Mouse (Mus musculus): ENCODE results near the gene Srrm1. TPM values are rescaled to one million over a fixed set of nuclear protein-coding genes. Genes with fewer than 3 reads are reported as not detected.
A peak's percentile ranks its signal among the peaks of the same experiment; 100 is the strongest.

Gene Srrm1
- total RNA-seq (2015; ENCODE audit: low replicate concordance) (418 and 448 TPM in 2 replicates), total RNA-seq (2017; ENCODE audit: low replicate concordance) (382 and 462 TPM in 2 replicates)

DNA sequence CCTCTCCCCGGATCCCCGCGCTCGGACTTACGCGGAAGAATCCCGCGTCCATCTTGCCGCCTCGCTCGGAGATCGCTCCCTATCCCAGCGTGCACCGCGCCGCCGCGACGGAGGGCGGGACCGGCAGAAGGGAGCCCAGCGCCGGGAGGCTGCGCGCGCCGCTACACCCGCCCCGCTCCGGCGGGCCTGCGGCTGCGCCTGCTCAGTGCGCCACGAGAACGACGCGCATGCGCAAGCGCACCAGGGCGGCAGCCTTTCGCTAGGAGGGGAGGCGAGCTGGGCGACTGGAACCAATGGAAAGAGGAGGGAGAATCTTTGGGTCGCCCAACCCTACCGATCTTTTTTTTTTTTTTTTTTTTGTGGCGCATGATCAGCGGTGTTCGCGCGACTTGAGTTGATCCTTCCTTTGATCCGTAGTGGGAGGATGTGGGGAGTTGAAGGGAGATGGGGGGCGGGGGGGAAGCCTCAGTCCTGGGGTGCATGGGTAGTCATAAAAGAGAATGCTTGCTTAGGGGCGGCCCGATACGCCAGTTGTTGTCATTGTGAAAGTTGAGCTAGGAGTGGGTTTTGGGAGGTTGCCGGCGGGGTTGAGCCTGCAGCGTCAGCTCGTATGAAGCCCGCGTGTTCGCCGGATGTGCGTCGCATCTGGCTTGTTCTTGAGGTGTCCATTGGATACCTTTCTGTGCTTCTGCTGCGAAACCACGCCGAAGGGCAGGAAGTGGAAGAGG, at the start of gene Srrm1:
Srrm1 (minus strand) TSS at position 256 of the 728 bp plus-strand sequence.
- peak; percentile 84 for ATAC-seq (replicated peaks; ENCODE audit: low FRiP score, poor library complexity, severe bottlenecking)

DNA sequence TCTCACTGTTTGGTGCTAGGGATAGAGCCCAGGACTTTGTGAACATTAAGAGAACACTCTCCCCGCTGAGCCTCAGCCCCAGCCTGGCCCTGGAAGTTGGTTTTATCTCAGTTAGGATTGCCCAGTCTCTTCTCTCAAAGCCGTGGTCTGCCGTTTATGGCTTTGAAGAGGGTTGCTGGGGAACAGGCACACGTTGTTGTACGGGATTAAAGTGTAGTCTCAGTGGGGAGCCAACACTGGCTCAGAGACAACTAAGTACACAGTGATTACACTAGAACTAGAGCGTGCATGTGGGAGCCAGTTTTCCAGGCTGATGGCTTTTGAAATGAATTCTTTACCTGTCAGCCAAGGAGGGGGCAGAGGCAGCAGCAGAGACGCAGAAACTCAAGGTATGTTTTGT, 48.8 kb upstream of the Srrm1 start:
- ATAC-seq (replicated peaks; ENCODE audit: low FRiP score, poor library complexity, severe bottlenecking), result no peak

DNA sequence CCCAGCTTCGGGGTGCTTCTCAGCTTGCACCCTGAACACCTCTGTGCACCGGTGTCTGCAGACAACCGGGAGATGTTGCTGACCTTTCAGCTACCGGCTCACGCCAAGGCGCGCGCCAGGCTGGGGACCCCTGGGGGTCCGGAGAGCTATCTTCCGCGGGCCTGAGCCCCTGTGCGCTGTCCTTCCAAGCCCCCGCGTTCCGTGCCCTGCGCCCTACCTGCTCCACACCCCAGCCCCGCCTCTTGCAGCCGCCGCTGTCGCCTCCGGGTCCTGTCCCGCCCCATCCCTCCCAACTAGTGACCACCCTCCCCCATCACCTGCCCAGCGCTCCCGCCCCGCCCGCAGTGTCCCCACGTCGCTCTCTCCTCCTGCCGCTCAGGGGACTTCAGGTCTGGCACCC, 44.9 kb upstream of the Srrm1 start, which contains the start of gene Ncmap:
Ncmap (minus strand) TSS at position 237 of the 400 bp plus-strand sequence.
- ATAC-seq (replicated peaks; ENCODE audit: low FRiP score, poor library complexity, severe bottlenecking), result no peak

DNA sequence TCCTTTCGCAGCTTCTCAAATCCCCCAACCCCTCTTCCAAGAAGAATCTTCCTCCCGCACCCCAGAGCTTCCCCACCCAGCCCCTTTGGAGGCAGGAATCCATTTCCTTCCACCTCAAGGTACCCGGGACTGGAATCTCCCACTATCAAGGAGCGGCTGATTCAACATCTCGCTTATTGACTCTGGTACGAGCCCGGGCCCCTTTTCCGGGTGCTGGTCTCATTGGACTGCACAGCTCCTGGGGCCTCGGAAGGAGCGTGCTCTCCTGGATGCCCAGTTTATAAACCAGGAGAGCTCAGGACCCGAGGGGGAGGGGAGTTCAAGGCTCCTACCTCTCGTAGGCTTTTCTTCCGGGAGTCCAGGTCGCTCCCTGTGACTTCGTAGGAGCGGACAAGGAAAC, 44.4 kb upstream of the Srrm1 start:
- no peak for ATAC-seq (replicated peaks; ENCODE audit: low FRiP score, poor library complexity, severe bottlenecking)

DNA sequence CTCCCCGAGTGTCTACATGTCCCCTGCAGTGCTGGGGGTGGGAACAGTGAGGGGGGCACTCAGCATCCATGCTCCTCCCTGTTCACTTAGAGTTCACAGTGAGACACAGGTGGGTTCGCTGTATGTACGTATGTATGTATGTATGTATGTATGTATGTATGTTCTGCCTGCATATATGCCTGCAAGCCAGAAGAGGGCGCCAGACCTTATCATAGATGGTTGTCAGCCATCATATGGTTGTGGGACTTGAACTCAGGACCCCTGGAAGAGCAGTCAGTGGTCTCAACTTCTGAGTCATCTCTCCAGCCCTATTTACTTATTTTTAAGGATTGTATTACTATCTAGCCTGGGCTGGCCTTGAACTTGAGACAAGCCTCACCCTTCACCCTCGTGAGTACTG, 43.2 kb upstream of the Srrm1 start:
- no peak for ATAC-seq (replicated peaks; ENCODE audit: low FRiP score, poor library complexity, severe bottlenecking)

DNA sequence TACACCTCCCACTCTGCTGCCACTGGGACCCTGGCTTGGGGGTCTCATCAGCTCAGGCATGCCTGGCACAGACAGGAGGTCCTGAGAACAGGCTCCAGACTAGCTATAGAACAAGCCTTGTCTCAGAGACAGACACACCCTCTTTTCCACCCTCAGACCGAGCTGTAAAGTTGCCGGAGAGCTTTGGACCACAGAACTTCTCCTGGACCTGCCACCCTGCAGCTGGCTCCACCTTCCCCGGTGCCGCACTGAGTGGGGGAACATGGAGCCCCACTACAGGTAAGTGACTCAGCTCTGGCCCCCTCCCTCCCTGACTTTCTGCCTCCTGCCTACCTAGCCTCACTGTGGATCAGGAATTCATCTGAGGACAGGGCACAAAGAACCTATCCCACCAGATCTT, 42.3 kb upstream of the Srrm1 start:
- no peak for ATAC-seq (replicated peaks; ENCODE audit: low FRiP score, poor library complexity, severe bottlenecking)

DNA sequence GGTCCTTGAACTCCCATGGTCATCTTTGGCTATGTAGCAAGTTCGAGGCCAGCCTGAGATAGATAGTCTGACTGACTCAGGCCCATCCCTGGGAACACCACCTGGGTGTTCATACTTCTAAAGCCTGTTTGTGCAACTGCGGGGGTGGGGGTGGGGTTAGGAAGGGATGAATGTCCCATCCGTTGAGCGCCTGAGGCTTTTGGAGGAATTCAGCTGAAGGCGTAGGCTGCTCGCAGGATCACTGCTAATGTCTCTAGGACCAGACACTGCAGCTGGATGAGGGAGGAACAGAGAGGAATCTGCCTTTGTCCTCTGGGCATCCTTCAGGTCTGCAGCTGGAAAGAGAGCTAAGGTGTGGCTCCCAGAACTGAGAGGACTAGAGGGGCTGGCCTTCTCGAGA, 41.5 kb upstream of the Srrm1 start:
- ATAC-seq (replicated peaks; ENCODE audit: low FRiP score, poor library complexity, severe bottlenecking), result no peak

DNA sequence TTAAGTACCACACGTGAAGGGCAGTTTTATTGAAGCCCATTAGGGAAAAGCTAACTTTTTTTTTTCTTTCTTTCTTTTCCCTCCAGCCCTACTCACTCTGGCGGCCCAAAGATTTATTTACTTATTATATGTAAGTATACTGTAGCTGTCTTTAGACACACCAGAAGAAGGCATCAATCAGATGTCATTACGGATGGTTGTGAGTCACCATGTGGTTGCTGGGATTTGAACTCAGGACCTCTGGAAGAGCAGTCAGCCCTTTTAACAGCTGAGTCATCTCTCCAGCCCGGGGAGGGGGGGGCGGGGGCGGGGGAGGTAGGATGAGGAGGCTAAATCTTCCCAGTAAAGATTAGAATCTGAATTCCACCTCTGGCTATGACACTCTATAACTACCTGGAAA, 40.3 kb upstream of the Srrm1 start:
- ATAC-seq (replicated peaks; ENCODE audit: low FRiP score, poor library complexity, severe bottlenecking), result no peak

DNA sequence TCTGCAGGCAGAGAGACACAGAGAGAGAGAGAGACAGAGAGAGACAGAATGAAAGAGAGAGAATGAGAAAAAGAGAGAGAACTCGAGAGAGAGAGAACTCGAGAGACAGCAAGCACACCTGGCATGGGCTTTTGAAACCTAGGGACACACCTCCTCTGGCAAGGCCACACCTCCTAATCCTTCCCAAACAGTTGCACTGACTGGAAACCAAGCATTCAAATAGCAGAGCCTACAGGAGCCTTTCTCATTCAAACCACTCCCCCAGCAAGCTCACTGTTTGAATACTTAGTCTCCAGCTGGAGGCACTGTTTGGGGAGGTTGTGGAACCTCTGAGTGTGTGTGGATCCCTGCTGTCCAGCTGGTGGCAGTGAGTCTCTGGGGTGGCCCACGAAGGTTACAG, 39.7 kb upstream of the Srrm1 start:
- no peak for ATAC-seq (replicated peaks; ENCODE audit: low FRiP score, poor library complexity, severe bottlenecking)

DNA sequence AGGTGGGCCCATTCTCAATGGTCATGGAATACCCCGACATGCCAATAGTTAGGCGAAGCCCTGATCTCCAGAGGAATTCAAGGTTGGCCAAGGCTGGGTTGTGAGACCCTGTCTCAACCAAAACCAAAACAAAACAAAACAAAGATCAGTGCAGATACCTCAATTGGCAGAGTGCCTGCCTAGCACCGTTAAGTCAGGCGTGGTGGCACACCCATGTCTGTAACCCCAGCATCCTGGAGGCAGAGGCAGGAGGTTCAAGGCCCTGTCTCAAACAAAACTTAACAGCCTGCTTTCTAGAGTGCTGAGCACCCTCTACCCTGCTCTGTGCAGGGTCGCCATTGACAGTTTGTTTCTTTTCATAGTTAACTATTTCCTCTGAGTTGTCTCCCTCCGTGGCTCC, 37.9 kb upstream of the Srrm1 start:
- ATAC-seq (replicated peaks; ENCODE audit: low FRiP score, poor library complexity, severe bottlenecking), result no peak

DNA sequence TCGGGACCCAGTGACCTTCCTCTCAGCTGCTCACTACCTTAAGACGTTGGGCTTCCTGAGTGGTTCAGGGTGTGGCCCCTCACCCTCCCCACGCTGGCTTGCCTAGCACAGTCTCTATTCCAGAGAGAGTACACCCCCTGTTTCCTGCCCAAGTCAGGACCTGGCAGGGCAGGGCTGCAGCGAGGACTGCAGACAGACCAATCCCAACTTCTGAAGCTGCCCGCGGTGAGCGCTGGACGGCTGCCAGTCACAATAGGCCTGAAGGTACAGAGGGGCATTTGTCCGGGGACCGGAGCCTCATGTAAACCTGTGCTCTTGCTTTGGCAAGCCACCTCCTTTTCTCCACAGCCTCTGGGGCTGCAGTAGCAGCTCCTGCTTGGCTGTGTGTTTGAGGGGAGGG, 32.5 kb upstream of the Srrm1 start:
- ATAC-seq (replicated peaks; ENCODE audit: low FRiP score, poor library complexity, severe bottlenecking), result no peak

DNA sequence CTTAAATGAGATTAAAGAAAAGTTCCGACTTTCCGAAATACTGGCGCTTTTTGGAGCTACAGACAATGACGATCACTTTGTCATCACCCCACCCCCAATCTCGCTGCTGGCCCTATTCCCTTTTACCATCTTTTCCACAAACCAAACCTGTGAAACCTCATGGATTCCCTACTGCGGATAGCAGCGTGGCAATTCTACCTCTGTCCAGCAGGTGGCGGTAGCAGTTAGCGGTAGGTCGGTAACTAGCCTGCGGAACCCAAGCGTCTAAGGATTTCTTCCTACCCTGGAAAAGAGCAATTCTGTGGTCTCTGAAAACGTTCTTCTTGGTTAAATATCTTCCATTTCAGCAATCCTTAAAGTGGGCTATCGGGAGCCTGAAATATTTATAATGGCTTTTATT, 29.2 kb upstream of the Srrm1 start:
- ATAC-seq (replicated peaks; ENCODE audit: low FRiP score, poor library complexity, severe bottlenecking), result peak; percentile 82

DNA sequence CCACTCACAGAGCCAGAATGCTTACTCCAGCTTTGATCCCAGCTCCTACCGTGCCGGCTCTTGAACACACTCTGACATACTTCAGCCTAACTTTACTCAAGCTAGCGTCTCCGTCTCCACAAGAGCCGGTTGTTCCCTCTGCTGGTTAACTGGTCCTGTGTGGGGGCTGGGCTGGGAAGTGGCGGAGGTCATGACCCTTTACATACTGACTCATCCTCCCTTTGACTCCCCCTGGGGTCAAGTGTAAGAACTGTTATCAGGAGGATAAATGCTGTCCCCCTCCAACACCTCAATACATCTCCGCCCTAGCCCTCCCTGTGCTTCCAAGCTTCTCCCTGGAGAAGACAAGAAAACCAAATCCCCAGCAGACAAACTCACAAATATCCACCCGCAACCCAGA, 28.2 kb upstream of the Srrm1 start:
- ATAC-seq (replicated peaks; ENCODE audit: low FRiP score, poor library complexity, severe bottlenecking), result no peak

DNA sequence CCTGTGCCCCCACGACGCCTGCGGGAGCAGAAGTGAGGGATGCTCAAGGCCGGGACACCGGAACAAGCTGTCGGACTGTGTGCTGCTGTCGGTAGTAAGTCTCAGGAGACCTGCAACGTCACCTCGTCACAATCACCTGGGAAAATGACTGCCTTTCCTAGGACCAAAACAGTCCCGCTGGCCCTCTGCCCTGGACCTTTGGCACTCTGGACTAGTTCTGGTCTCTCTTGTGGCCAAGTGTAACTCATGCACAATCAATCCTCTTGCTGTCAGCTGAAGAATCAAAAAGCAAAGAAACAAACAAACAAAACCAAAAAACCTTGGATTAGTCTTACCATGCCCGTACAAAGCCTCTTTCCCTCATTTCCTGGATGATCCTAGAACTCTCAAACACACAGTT, 24.1 kb upstream of the Srrm1 start:
- ATAC-seq (replicated peaks; ENCODE audit: low FRiP score, poor library complexity, severe bottlenecking), result no peak

DNA sequence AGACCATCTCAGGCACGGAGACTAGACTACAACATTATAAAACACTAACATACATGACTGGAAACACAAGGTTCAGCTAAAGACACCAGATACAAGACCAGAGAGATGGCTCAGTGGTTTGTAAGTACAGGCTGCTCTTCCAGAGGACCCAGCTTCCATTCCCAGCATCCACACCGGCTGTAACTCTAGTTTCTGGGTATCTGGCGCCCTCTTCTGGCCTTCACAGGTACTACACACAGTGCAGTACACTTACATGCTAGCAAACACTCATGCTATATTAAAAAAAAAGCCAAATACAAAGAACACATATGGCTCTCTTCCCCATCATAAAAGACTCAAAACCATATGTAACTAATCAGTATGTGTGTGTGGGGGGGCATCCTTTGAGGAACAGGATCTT, 22.3 kb upstream of the Srrm1 start:
- no peak for ATAC-seq (replicated peaks; ENCODE audit: low FRiP score, poor library complexity, severe bottlenecking)

DNA sequence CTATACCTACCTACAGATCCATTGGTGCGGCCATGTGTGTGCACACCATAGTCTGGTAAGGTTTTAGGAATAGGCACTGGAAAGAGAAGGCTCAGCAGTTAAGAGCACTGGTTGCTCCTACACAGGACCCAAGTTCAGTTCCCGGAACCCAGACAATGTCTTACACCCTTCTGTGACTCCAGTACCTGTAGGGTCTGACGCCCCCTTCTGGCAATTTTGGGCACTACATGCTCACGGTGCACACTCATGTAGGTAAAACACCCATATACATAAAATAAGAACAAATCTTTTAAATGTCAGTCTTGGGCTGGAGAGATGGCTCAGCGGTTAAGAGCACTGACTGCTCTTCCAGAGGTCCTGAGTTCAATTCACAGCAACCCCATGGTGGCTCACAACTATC, 20.2 kb upstream of the Srrm1 start:
- no peak for ATAC-seq (replicated peaks; ENCODE audit: low FRiP score, poor library complexity, severe bottlenecking)

DNA sequence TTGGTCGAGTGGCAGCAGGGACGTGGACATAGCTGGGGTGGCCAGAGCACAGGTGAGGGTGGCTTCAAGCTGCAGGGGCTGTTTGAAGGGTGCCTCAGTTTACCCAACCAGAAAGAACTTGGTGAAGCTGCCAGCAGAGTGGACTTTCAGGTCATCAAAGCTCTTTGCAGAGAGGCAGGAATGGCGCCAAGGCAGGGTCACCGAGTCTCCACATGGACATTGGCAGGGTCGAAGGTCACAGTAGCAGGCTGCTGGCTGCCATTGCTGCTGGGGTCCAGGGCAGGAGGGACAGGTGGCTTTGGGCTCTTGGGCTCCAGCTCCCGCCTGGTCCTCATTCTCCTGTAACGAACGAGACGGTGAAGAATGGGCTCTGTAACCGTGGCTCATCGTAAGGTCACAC, 17.3 kb upstream of the Srrm1 start:
- no peak for ATAC-seq (replicated peaks; ENCODE audit: low FRiP score, poor library complexity, severe bottlenecking)

DNA sequence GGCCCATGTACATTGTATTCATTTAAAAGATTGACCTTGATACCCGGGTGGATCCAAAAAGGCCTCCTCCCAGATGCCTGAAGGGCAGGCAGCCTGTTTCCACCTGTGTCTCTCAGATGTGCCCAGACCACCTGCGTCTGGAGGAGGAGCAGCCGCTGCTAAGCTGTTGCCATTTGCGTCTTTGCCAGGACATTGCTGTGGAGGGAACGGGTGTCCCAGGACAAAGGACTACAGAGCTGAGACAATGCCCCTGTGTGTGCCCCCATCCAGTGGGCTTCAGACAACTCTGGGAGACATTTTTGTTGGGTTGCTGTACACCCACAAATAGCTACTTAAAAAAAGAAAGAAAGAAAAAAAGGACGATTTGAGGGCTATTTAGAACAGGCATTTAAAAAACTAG, 9.7 kb upstream of the Srrm1 start:
- no peak for ATAC-seq (replicated peaks; ENCODE audit: low FRiP score, poor library complexity, severe bottlenecking)

DNA sequence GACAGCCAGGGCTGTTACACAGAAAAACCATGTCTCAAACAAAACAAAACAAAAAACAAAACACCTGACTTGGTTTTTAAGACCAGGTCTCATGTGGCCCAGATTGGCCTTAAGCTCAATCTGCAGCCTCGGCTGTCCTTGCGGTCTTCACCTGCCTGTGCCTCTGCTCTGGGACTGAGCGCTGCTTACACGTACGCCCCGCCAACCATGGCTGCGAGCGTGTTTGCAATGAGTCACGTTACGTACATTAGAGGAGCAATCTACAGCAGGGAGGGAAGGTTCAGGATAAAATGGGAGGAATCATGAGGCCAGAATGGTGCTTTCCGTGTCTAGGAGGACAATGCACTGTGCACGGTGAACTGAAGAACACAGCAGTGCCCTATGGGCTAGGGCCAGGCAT, 8.6 kb upstream of the Srrm1 start:
- no peak for ATAC-seq (replicated peaks; ENCODE audit: low FRiP score, poor library complexity, severe bottlenecking)

DNA sequence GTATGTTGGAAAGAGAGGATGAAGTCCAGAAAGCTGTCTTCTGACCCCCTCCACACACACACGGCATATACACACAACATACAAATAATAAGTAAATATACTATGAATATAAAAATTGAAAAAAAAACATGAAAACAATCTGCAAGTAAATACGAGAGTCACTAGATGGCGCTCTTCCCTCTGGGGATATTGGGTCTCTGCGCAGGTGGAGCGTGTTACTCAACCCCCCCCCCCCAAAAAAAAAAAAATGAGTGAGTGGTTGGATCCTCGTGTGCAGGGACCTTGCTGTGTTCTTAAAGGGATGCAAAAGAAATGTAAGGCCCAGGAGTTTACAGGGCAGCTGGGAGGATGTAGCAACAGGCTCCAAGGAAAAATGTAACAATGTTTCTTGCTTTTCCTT, 5.6 kb upstream of the Srrm1 start:
- ATAC-seq (replicated peaks; ENCODE audit: low FRiP score, poor library complexity, severe bottlenecking), result no peak

DNA sequence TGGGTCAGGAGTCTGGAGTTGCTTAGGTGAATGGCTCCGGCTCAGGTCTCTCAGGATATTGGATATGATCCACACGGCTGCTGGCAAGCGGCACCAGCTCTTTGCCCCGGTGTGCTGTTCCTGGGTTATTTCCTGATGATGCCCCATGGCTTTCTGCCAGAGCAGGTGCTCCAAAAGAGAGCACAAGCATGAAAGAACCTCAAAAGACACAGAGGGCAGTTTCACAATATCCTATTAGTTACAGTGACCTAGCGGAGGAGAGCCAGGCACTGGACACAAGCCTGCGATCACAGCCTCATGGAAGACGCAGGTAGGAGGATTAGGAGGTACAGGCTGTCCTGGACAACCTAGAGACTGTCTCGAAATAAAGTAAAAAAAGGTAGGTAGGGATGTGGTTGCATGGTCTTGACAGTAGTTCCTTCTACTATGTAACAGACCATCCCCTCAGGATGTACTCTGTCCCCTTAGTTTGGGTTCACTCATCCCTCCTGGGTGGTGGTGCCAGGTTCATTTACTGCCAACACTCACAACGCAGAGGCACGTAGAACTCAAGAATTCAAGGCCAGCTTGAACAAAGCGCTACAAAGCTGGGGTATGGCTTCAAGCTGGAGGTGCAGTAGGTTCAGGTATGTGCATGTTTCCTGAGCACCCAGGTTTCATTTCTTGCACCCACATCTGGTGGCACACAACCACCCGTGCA, 4.2 kb upstream of the Srrm1 start:
- no peak for ATAC-seq (replicated peaks; ENCODE audit: low FRiP score, poor library complexity, severe bottlenecking)

Measured in erythroid progenitor cell, adult 5-6 weeks (primary cell).